Mouse (Mus musculus) urinary bladder, adult 18-20 months (tissue): ENCODE measurements at regions not wholly inside any gene's neighbourhood (a gene's known extent, or its start where the extent isn't known, plus 50 kb on each side); places are given as distances from the start of the nearest gene placed in this dataset.

Source experiments
- DNase-seq, 2 experiments: peaks; one replicate each; pipeline ENCODE4 v3.0.0; 2022; ENCODE audit warnings: low spot score in 2 of 2, mixed read lengths in 2 of 2

GRCm38 (mm10) chr15:31173309-31174115 is 50.6 kb upstream of the Dap start:
- DNase-seq = no peak
